Mouse (Mus musculus) lung, postnatal 4 days (tissue): ENCODE measurements around the gene Alox8.

Experiments
- DNase-seq, 2 experiments: peaks; one replicate each; pipeline ENCODE4 v3.0.0; 2021

The Alox8 gene

GRCm38 (mm10) chr11:69197743-69198142 is at the start of gene Alox8:
Gene Alox8, minus strand, starts transcription at chr11:69197843.
- no peak for DNase-seq

GRCm38 (mm10) chr11:69245643-69246042 is 48.0 kb upstream of the Alox8 start:
- DNase-seq, result peak in 1 of 2 experiments; percentile 17

- DNase-seq, result peak in 1 of 2 experiments; percentile 54
Measured at GRCm38 (mm10) chr11:69244911-69245310, 47.3 kb upstream of the Alox8 start.

- DNase-seq, result no peak
Measured at GRCm38 (mm10) chr11:69236926-69237260, 39.2 kb upstream of the Alox8 start, which contains the start of gene Gucy2e. Gene Gucy2e, minus strand, starts transcription at chr11:69237036.

- DNase-seq, result no peak
Measured at GRCm38 (mm10) chr11:69236061-69236925, 38.6 kb upstream of the Alox8 start.

GRCm38 (mm10) chr11:69235285-69236060 is 37.8 kb upstream of the Alox8 start:
- peak; percentile 65 to 80 for DNase-seq

- no peak for DNase-seq
Measured at GRCm38 (mm10) chr11:69233141-69233540, 35.5 kb upstream of the Alox8 start.

GRCm38 (mm10) chr11:69230420-69230819 is 32.8 kb upstream of the Alox8 start:
- DNase-seq, result no peak

GRCm38 (mm10) chr11:69225715-69226114 is 28.1 kb upstream of the Alox8 start:
- DNase-seq, result no peak

- no peak for DNase-seq
Measured at GRCm38 (mm10) chr11:69223101-69223500, 25.5 kb upstream of the Alox8 start.

GRCm38 (mm10) chr11:69221070-69221469 is 23.4 kb upstream of the Alox8 start:
- DNase-seq, result no peak

- DNase-seq, result no peak
Measured at GRCm38 (mm10) chr11:69218661-69219060, 21.0 kb upstream of the Alox8 start.

- no peak for DNase-seq
Measured at GRCm38 (mm10) chr11:69217411-69217810, 19.8 kb upstream of the Alox8 start.

- no peak for DNase-seq
Measured at GRCm38 (mm10) chr11:69211431-69211830, 13.8 kb upstream of the Alox8 start.

- no peak for DNase-seq
Measured at GRCm38 (mm10) chr11:69202469-69203230, 5.0 kb upstream of the Alox8 start.

GRCm38 (mm10) chr11:69200231-69200630 is 2.6 kb upstream of the Alox8 start:
- DNase-seq, result no peak

- DNase-seq, result no peak
Measured at GRCm38 (mm10) chr11:69199251-69199650, 1.6 kb upstream of the Alox8 start.

- DNase-seq, result no peak
Measured at GRCm38 (mm10) chr11:69197194-69197593, 449 bp downstream of the Alox8 start.

GRCm38 (mm10) chr11:69196766-69197165 is 877 bp downstream of the Alox8 start:
- no peak for DNase-seq

GRCm38 (mm10) chr11:69192840-69193239 is 4.8 kb downstream of the Alox8 start:
- DNase-seq, result peak in 1 of 2 experiments; percentile 40

- peak in 1 of 2 experiments; percentile 14 for DNase-seq
Measured at GRCm38 (mm10) chr11:69185936-69186335, 11.7 kb downstream of the Alox8 start.

GRCm38 (mm10) chr11:69185031-69185430 is 12.6 kb downstream of the Alox8 start:
- peak in 1 of 2 experiments; percentile 16 for DNase-seq

GRCm38 (mm10) chr11:69180120-69180519 is 17.5 kb downstream of the Alox8 start:
- DNase-seq, result peak in 1 of 2 experiments; percentile 8
